Mouse (Mus musculus) stomach, embryonic 15.5 days (tissue): ENCODE data around the gene Clba1. TPM values are rescaled to one million over a fixed set of nuclear protein-coding genes. Genes with fewer than 3 reads are reported as not detected.
A peak's percentile ranks its signal among the peaks of the same experiment; 100 is the strongest.
"Not testable (repeated sequence)": the region's sequence is repeated elsewhere in the genome, so short reads cannot be mapped to it uniquely, and the experiment has no call there.

Experiments
- ATAC-seq: fragments of 200-750 bp; cut with Nextera tagmentation; 2 replicates; pipeline ENCODE4 v1.8.0; 2017; ENCODE audit warnings: low read depth, moderate number of reproducible peaks, moderate TSS enrichment; ENCODE audit not compliant: insufficient read depth, low FRiP score
- H3K27ac ChIP-seq: fragments of 300-500 bp; sonication (generic); 2 replicates; pipeline ENCODE4 v1.5.1; 2015; ENCODE audit warnings: mild to moderate bottlenecking, inconsistent platforms
- H3K27me3 ChIP-seq: fragments of 300-500 bp; sonication (generic); replicated peaks from 2 replicates; pipeline ENCODE4 v1.6.1; 2015; ENCODE audit warnings: inconsistent platforms
- H3K36me3 ChIP-seq: fragments of 300-500 bp; sonication (generic); 2 replicates; pipeline ENCODE4 v1.6.1; 2015; ENCODE audit warnings: inconsistent platforms
- H3K4me1 ChIP-seq: fragments of 300-500 bp; sonication (generic); 2 replicates; pipeline ENCODE4 v1.6.1; 2015; ENCODE audit warnings: inconsistent platforms
- H3K4me2 ChIP-seq: fragments of 300-500 bp; sonication (generic); 2 replicates; pipeline ENCODE4 v1.6.1; 2015; ENCODE audit warnings: mild to moderate bottlenecking, inconsistent platforms
- H3K4me3 ChIP-seq: fragments of 300-500 bp; sonication (generic); replicated peaks from 2 replicates; pipeline ENCODE4 v1.5.1; 2015; ENCODE audit warnings: inconsistent platforms
- H3K9ac ChIP-seq: fragments of 300-500 bp; sonication (generic); 2 replicates; pipeline ENCODE4 v1.6.1; 2015; ENCODE audit warnings: inconsistent platforms
- H3K9me3 ChIP-seq: fragments of 300-500 bp; sonication (generic); 2 replicates; pipeline ENCODE4 v1.6.1; 2016; ENCODE audit warnings: inconsistent platforms
- WGBS: fragments of 180-500 bp; shearing (Covaris S2); methylation state at CpG from one replicate; pipeline ENCODE4 v1.1.7; 2015; 5-methylcytosine and 5-hydroxymethylcytosine counted together
- polyA plus RNA-seq: library from polyadenylated mRNA; unstranded; fragments of >200 nt; fragmentation: Nextera tagmentation; extraction: Ambion mirVana; gene quantifications from 2 replicates; pipeline ENCODE4 v1.2.1, GENCODE M21; 2015

Clba1 gene
- polyA plus RNA-seq, 1 experiment from 2014 or later: 6.1 TPM

DNA sequence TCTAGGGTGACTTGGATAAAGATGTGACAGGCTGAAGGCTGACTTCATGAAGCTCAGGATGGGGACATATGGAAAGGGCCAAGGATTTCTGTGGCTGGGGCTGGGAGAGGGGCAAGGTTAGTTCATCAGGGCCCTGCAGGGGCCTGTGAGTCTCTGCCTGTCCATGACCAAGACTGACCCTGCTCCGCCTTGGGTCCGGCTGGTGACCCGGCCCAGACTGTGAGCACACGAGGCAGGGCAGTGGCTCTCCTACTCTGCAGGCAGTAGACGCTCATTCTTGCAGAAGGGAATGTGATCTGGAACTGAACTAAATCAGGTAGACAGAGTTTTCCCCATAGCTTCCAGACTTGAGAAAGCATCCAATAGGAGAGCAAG, 538 bp upstream of the Clba1 start:
- Histone ChIP-seq H3K4me1 (peaks cover 16% of the 10 kb centered on the region), H3K36me3 (0 out of 2 replicates have a peak, but pooled peaks cover 7% of the 10 kb centered on the region), H3K27me3 (peaks cover 2% of the 10 kb centered on the region; the same call in 1 of the 2 replicates), H3K27ac (no peak overlapping the region), H3K9me3 (no peaks in the 10 kb centered on the region), H3K4me3 (peak overlapping the region; percentile 74), H3K9ac (no peak overlapping the region), H3K4me2 (peak overlapping the region; percentile 95)
- no peak for ATAC-seq
- 67% methylated on average over 5 of the region's 5 CpGs for WGBS

- Histone ChIP-seq H3K27ac (no peak overlapping the region), H3K4me1 (peaks cover 16% of the 10 kb centered on the region), H3K36me3 (0 out of 2 replicates have a peak, but pooled peaks cover 7% of the 10 kb centered on the region), H3K4me2 (peak overlapping the region; percentile 95), H3K4me3 (peak overlapping the region; percentile 74), H3K9ac (peak overlapping the region; percentile 39; the same call in 1 of the 2 replicates), H3K27me3 (no peaks in the 10 kb centered on the region), H3K9me3 (no peaks in the 10 kb centered on the region)
- ATAC-seq: no peak
- 17% methylated on average over 8 of the region's 8 CpGs for WGBS
Observed at GRCm38 (mm10) chr12:112809641-112810040, 904 bp downstream of the Clba1 start.

DNA sequence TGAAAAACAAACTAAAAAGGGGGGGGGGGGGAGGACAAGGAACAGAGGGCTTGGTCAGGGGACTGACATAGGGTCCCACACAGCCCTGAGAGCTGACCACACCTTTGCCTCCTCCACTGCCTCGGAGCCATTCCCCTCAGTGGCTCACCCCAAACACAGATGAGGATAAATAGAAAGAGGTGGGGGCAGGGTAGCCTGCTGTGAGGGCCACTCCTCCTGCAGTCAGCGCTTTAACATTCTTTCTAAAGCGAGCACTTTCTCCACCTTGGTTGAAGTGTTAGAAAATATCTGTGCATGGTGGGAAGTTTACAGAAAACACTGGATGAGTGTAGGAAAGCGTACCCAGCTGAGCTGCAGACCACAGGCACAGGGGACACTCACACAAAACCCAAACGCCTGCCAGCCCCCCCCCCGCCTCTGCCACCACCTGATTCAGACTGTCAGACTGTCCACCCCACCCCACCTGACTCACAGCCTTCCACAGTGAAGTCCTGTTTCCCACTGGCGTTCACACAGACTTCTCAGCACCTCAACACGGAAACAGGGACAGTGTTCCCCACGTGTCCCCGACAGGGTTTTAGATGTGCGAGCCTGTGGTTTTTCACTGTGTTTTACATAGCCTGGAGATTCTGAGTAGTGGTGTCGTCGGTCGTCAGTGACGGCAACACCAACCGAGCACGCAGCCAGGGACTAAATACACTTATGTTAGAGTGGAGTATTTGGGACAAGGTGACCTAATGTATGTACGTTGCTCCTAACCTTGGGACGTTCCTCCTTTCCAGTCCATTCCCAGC, 1.6 kb downstream of the Clba1 start:
- Histone ChIP-seq H3K9ac (no peak overlapping the region), H3K36me3 (0 out of 2 replicates have a peak, but pooled peaks cover 7% of the 10 kb centered on the region), H3K4me1 (peaks cover 16% of the 10 kb centered on the region), H3K4me2 (peak overlapping the region; percentile 95; the same call in 1 of the 2 replicates), H3K27me3 (no peaks in the 10 kb centered on the region), H3K9me3 (no peaks in the 10 kb centered on the region), H3K4me3 (no peak overlapping the region), H3K27ac (no peak overlapping the region)
- ATAC-seq: no peak
- 58% methylated on average over 19 of the region's 19 CpGs for WGBS

GRCm38 (mm10) chr12:112813370-112813769, 4.6 kb downstream of the Clba1 start:
- H3K4me1 ChIP-seq: peaks cover 11% of the 10 kb centered on the region
- H3K4me3 ChIP-seq: no peak overlapping the region
- H3K9me3 ChIP-seq: no peaks in the 10 kb centered on the region
- no peak for ATAC-seq
- H3K4me2 ChIP-seq: no peak overlapping the region
- 91% methylated on average over 7 of the region's 7 CpGs for WGBS
- peaks cover 12% of the 10 kb centered on the region for H3K36me3 ChIP-seq
- no peak overlapping the region for H3K27ac ChIP-seq
- no peaks in the 10 kb centered on the region for H3K27me3 ChIP-seq
- no peak overlapping the region for H3K9ac ChIP-seq

DNA sequence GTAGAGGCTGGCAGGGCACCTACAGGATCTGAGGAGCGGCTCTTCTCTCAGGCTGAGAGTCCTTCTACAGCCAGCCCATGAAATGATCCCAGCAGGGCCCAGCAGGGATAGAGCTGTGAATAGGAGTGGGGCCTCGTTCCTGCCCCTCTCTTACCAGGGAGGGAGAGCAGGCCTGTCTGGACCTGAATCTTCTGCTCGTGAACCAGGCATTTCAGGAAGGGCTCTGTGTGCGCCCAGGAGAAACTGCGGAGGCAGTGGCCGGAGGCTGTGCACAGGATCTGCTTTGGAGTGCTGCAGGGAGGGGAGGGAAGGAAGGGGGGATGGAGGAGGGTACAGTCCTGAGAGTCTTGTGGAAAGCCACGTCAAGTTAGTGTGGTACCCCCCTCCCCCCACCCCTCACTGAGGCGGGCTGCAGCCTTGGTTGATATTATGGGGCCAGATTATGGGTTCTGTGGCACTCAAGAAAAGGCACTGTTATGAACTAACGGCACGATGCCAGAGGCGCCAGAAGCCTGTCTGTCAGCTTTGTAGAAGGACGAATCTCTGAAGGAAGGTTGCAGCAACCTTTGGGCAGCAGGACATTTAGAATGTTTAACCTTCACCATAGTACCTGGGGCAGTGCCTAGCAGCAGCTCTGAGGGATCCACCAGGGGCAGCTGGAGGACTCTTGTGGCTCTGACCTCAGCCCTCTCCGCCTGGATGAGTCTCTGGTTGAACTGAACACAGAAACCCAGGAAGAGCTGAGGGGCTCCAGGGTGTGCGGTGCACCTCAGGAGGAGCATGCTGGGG, 6.1 kb downstream of the Clba1 start:
- no peak overlapping the region for H3K4me3 ChIP-seq
- no peak overlapping the region for H3K4me2 ChIP-seq
- no peaks in the 10 kb centered on the region for H3K9me3 ChIP-seq
- no peak overlapping the region for H3K9ac ChIP-seq
- 69% methylated on average over 14 of the region's 14 CpGs for WGBS
- no peaks in the 10 kb centered on the region; the same call in 1 of the 2 replicates for H3K4me1 ChIP-seq
- H3K36me3 ChIP-seq: peaks cover 25% of the 10 kb centered on the region
- no peak for ATAC-seq
- no peaks in the 10 kb centered on the region for H3K27me3 ChIP-seq
- H3K27ac ChIP-seq: peak overlapping the region; percentile 61

- H3K4me1 ChIP-seq: no peaks in the 10 kb centered on the region; the same call in 1 of the 2 replicates
- 50% methylated on average over 4 of the region's 4 CpGs for WGBS
- peaks cover 37% of the 10 kb centered on the region for H3K36me3 ChIP-seq
- H3K27me3 ChIP-seq: no peaks in the 10 kb centered on the region
- H3K4me3 ChIP-seq: no peak overlapping the region
- H3K9ac ChIP-seq: no peak overlapping the region
- H3K9me3 ChIP-seq: no peaks in the 10 kb centered on the region
- H3K27ac ChIP-seq: no peak overlapping the region
- H3K4me2 ChIP-seq: no peak overlapping the region
- no peak for ATAC-seq
Observed at GRCm38 (mm10) chr12:112816294-112816693, 7.6 kb downstream of the Clba1 start.

- H3K9me3 ChIP-seq, H3K4me2 ChIP-seq, H3K27me3 ChIP-seq, H3K9ac ChIP-seq, H3K4me3 ChIP-seq, H3K4me1 ChIP-seq, ATAC-seq, H3K27ac ChIP-seq: not testable (repeated sequence)
- H3K36me3 ChIP-seq: peaks cover 42% of the 10 kb centered on the region
- 78% methylated on average over 7 of the region's 7 CpGs for WGBS
Observed at GRCm38 (mm10) chr12:112816866-112817265, 8.1 kb downstream of the Clba1 start.

- H3K27ac ChIP-seq: no peak overlapping the region
- H3K4me1 ChIP-seq: peaks cover 7% of the 10 kb centered on the region
- H3K4me2 ChIP-seq: no peak overlapping the region
- no peaks in the 10 kb centered on the region for H3K27me3 ChIP-seq
- no peak overlapping the region for H3K4me3 ChIP-seq
- WGBS: 86% methylated on average over 8 of the region's 8 CpGs
- no peaks in the 10 kb centered on the region for H3K9me3 ChIP-seq
- no peak for ATAC-seq
- H3K9ac ChIP-seq: no peak overlapping the region
- peaks cover 37% of the 10 kb centered on the region for H3K36me3 ChIP-seq
Observed at GRCm38 (mm10) chr12:112819057-112819662, 10.4 kb downstream of the Clba1 start.

GRCm38 (mm10) chr12:112820401-112820999, 11.8 kb downstream of the Clba1 start:
- no peaks in the 10 kb centered on the region for H3K27me3 ChIP-seq
- no peak overlapping the region for H3K9ac ChIP-seq
- H3K27ac ChIP-seq: no peak overlapping the region
- peaks cover 15% of the 10 kb centered on the region for H3K4me1 ChIP-seq
- 78% methylated on average over 12 of the region's 12 CpGs for WGBS
- no peaks in the 10 kb centered on the region for H3K9me3 ChIP-seq
- no peak overlapping the region for H3K4me3 ChIP-seq
- H3K4me2 ChIP-seq: no peak overlapping the region
- no peak for ATAC-seq
- peaks cover 42% of the 10 kb centered on the region for H3K36me3 ChIP-seq

DNA sequence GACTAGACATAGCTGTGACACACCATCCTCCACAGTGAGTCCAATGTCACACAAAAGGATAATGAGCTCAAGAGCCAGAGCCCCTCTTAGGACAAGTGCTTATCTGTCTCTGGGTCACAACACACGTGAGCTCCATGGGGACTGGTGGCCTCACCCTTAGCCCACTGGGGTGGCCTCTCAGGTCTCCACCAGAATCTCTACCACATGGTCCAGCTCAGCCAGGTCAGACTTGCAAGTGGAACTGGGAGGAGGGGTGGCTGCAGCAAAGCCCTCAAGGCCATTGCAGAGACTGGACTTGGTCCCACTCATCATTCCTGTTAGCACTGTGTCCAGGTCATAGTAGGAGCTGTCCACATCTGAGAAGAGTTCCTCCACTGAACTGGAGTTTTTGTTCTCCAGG, 12.5 kb downstream of the Clba1 start:
- Histone ChIP-seq H3K4me3 (no peak overlapping the region), H3K4me2 (no peak overlapping the region), H3K27me3 (no peaks in the 10 kb centered on the region), H3K9ac (no peak overlapping the region), H3K36me3 (peaks cover 42% of the 10 kb centered on the region), H3K27ac (0 out of 2 replicates have a peak overlapping the region, but pooled peaks have one; percentile 21), H3K4me1 (peaks cover 15% of the 10 kb centered on the region), H3K9me3 (no peaks in the 10 kb centered on the region)
- ATAC-seq: no peak
- 64% methylated on average over 1 of the region's 1 CpGs for WGBS

DNA sequence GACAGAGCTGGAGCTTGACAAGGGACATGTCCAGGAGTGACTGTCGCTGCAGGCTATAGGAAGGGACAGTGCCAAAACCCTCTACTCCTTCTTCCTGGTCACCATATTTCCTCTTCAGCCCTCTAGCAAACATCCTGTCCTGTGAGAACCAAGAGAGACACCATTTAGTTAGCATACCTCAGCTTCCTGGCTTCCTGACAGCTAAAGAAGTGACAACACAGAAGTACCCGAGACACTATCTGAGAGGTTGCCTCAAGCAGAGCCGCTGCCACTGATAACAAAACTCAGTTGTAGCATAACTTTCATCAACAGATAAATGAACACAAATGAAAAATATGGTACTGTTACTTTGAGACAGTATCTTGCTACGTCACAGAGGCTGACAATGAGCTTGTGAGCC, 13.2 kb downstream of the Clba1 start:
- H3K4me1 ChIP-seq: peaks cover 18% of the 10 kb centered on the region
- ATAC-seq: no peak
- H3K4me2 ChIP-seq: no peak overlapping the region
- H3K27ac ChIP-seq: no peak overlapping the region; the same call in 1 of the 2 replicates
- 73% methylated on average over 4 of the region's 4 CpGs for WGBS
- peaks cover 42% of the 10 kb centered on the region for H3K36me3 ChIP-seq
- H3K9ac ChIP-seq: no peak overlapping the region
- no peaks in the 10 kb centered on the region for H3K9me3 ChIP-seq
- no peak overlapping the region for H3K4me3 ChIP-seq
- no peaks in the 10 kb centered on the region for H3K27me3 ChIP-seq
